Mouse (Mus musculus): ENCODE measurements around the gene Efemp2. TPM values are rescaled to one million over a fixed set of nuclear protein-coding genes. Genes with fewer than 3 reads are reported as not detected.

Gene Efemp2
- polyA plus RNA-seq, 1 experiment from 2014 or later = 145 TPM

- ATAC-seq (ENCODE audit: insufficient number of reproducible peaks, insufficient read depth, low FRiP score, low TSS enrichment) = no peak; the same call in 1 of the 2 replicates
- Histone ChIP-seq H3K4me2 (replicated peaks) (peak overlapping the region; percentile 52), H3K9ac (peak overlapping the region; percentile 37; the same call in 1 of the 2 replicates), H3K27me3 (no peaks in the 10 kb centered on the region), H3K4me3 (peak overlapping the region; percentile 30), H3K4me1 (peaks cover 19% of the 10 kb centered on the region), H3K9me3 (no peaks in the 10 kb centered on the region), H3K36me3 (no peaks in the 10 kb centered on the region), H3K27ac (peak overlapping the region; percentile 61)
- 10% methylated on average over 16 of the region's 16 CpGs for WGBS
Measured at GRCm38 (mm10) chr19:5432992-5433852, 40.5 kb upstream of the Efemp2 start.

GRCm38 (mm10) chr19:5433951-5434350 is 39.8 kb upstream of the Efemp2 start:
- Histone ChIP-seq H3K4me3 (peak overlapping the region; percentile 30), H3K4me1 (peaks cover 19% of the 10 kb centered on the region), H3K9me3 (no peaks in the 10 kb centered on the region), H3K27ac (no peak overlapping the region; the same call in 1 of the 2 replicates), H3K27me3 (no peaks in the 10 kb centered on the region), H3K36me3 (no peaks in the 10 kb centered on the region), H3K4me2 (replicated peaks) (peak overlapping the region; percentile 52), H3K9ac (no peak overlapping the region)
- 61% methylated on average over 7 of the region's 7 CpGs for WGBS
- no peak for ATAC-seq (ENCODE audit: insufficient number of reproducible peaks, insufficient read depth, low FRiP score, low TSS enrichment)

GRCm38 (mm10) chr19:5444371-5444908 is 29.3 kb upstream of the Efemp2 start:
- H3K4me1 ChIP-seq = peaks cover 23% of the 10 kb centered on the region; the same call in 1 of the 2 replicates
- H3K36me3 ChIP-seq = no peaks in the 10 kb centered on the region
- 61% methylated on average over 9 of the region's 9 CpGs for WGBS
- ATAC-seq (ENCODE audit: insufficient number of reproducible peaks, insufficient read depth, low FRiP score, low TSS enrichment) = no peak
- H3K4me3 ChIP-seq = no peak overlapping the region
- no peak overlapping the region for H3K4me2 ChIP-seq (replicated peaks)
- H3K9me3 ChIP-seq = no peaks in the 10 kb centered on the region
- peaks cover 38% of the 10 kb centered on the region for H3K27me3 ChIP-seq
- H3K27ac ChIP-seq = no peak overlapping the region
- no peak overlapping the region for H3K9ac ChIP-seq

GRCm38 (mm10) chr19:5444954-5445353 is 28.8 kb upstream of the Efemp2 start:
- Histone ChIP-seq H3K27ac (no peak overlapping the region), H3K36me3 (no peaks in the 10 kb centered on the region), H3K4me1 (peaks cover 23% of the 10 kb centered on the region; the same call in 1 of the 2 replicates), H3K4me3 (no peak overlapping the region), H3K4me2 (replicated peaks) (no peak overlapping the region), H3K9ac (no peak overlapping the region), H3K27me3 (peaks cover 43% of the 10 kb centered on the region), H3K9me3 (no peaks in the 10 kb centered on the region)
- 23% methylated on average over 7 of the region's 7 CpGs for WGBS
- no peak for ATAC-seq (ENCODE audit: insufficient number of reproducible peaks, insufficient read depth, low FRiP score, low TSS enrichment)

GRCm38 (mm10) chr19:5445747-5446146 is 28.0 kb upstream of the Efemp2 start:
- Histone ChIP-seq H3K36me3 (no peaks in the 10 kb centered on the region), H3K4me2 (replicated peaks) (no peak overlapping the region), H3K9ac (no peak overlapping the region), H3K9me3 (no peaks in the 10 kb centered on the region), H3K4me3 (no peak overlapping the region), H3K27me3 (peaks cover 50% of the 10 kb centered on the region), H3K4me1 (peaks cover 23% of the 10 kb centered on the region; the same call in 1 of the 2 replicates), H3K27ac (no peak overlapping the region)
- WGBS = 87% methylated on average over 5 of the region's 5 CpGs
- ATAC-seq (ENCODE audit: insufficient number of reproducible peaks, insufficient read depth, low FRiP score, low TSS enrichment) = no peak

- Histone ChIP-seq H3K36me3 (no peaks in the 10 kb centered on the region), H3K9me3 (no peaks in the 10 kb centered on the region), H3K27ac (no peak within 1 kb of the TSS), H3K9ac (peak within 1 kb of the TSS; percentile 53), H3K27me3 (peaks cover 50% of the 10 kb centered on the region), H3K4me1 (peaks cover 23% of the 10 kb centered on the region; the same call in 1 of the 2 replicates), H3K4me3 (peak within 1 kb of the TSS; percentile 55), H3K4me2 (replicated peaks) (peak within 1 kb of the TSS; percentile 99)
- peak; percentile 25; the same call in 1 of the 2 replicates for ATAC-seq (ENCODE audit: insufficient number of reproducible peaks, insufficient read depth, low FRiP score, low TSS enrichment)
- 2% methylated on average over 70 of the region's 70 CpGs for WGBS
Measured at GRCm38 (mm10) chr19:5447515-5448353, 26.0 kb upstream of the Efemp2 start, which contains the start of gene Fosl1. Fosl1 (plus strand) TSS chr19:5447547.

- peak overlapping the region; percentile 99 for H3K4me2 ChIP-seq (replicated peaks)
- H3K4me3 ChIP-seq = peak overlapping the region; percentile 55
- no peak for ATAC-seq (ENCODE audit: insufficient number of reproducible peaks, insufficient read depth, low FRiP score, low TSS enrichment)
- H3K36me3 ChIP-seq = no peaks in the 10 kb centered on the region
- no peaks in the 10 kb centered on the region for H3K9me3 ChIP-seq
- no peak overlapping the region for H3K27ac ChIP-seq
- H3K9ac ChIP-seq = peak overlapping the region; percentile 53
- WGBS = 8% methylated on average over 36 of the region's 36 CpGs
- peaks cover 50% of the 10 kb centered on the region for H3K27me3 ChIP-seq
- H3K4me1 ChIP-seq = peaks cover 23% of the 10 kb centered on the region; the same call in 1 of the 2 replicates
Measured at GRCm38 (mm10) chr19:5448354-5449150, 25.2 kb upstream of the Efemp2 start.

GRCm38 (mm10) chr19:5449673-5450072 is 24.1 kb upstream of the Efemp2 start:
- H3K9ac ChIP-seq = no peak overlapping the region
- no peak overlapping the region for H3K4me3 ChIP-seq
- H3K4me2 ChIP-seq (replicated peaks) = no peak overlapping the region
- H3K9me3 ChIP-seq = no peaks in the 10 kb centered on the region
- peaks cover 5% of the 10 kb centered on the region; the same call in 1 of the 2 replicates for H3K36me3 ChIP-seq
- ATAC-seq (ENCODE audit: insufficient number of reproducible peaks, insufficient read depth, low FRiP score, low TSS enrichment) = no peak
- WGBS = 86% methylated on average over 3 of the region's 3 CpGs
- H3K4me1 ChIP-seq = peaks cover 23% of the 10 kb centered on the region; the same call in 1 of the 2 replicates
- H3K27me3 ChIP-seq = peaks cover 50% of the 10 kb centered on the region
- no peak overlapping the region for H3K27ac ChIP-seq

GRCm38 (mm10) chr19:5451766-5452165 is 22.0 kb upstream of the Efemp2 start:
- Histone ChIP-seq H3K36me3 (peaks cover 10% of the 10 kb centered on the region; the same call in 1 of the 2 replicates), H3K4me1 (peaks cover 36% of the 10 kb centered on the region), H3K4me2 (replicated peaks) (no peak overlapping the region), H3K9me3 (no peaks in the 10 kb centered on the region), H3K9ac (no peak overlapping the region), H3K27ac (no peak overlapping the region), H3K27me3 (peaks cover 38% of the 10 kb centered on the region), H3K4me3 (no peak overlapping the region)
- 84% methylated on average over 6 of the region's 6 CpGs for WGBS
- no peak for ATAC-seq (ENCODE audit: insufficient number of reproducible peaks, insufficient read depth, low FRiP score, low TSS enrichment)

GRCm38 (mm10) chr19:5455037-5455436 is 18.7 kb upstream of the Efemp2 start:
- 87% methylated on average over 12 of the region's 12 CpGs for WGBS
- H3K4me1 ChIP-seq = peaks cover 17% of the 10 kb centered on the region
- H3K27ac ChIP-seq = no peak overlapping the region
- H3K36me3 ChIP-seq = peaks cover 10% of the 10 kb centered on the region; the same call in 1 of the 2 replicates
- H3K4me2 ChIP-seq (replicated peaks) = peak overlapping the region; percentile 99
- peak overlapping the region; percentile 31; the same call in 1 of the 2 replicates for H3K9ac ChIP-seq
- ATAC-seq (ENCODE audit: insufficient number of reproducible peaks, insufficient read depth, low FRiP score, low TSS enrichment) = no peak
- H3K9me3 ChIP-seq = no peaks in the 10 kb centered on the region
- H3K27me3 ChIP-seq = peaks cover 5% of the 10 kb centered on the region
- H3K4me3 ChIP-seq = 0 out of 2 replicates have a peak overlapping the region, but pooled peaks have one; percentile 79
